Mouse (Mus musculus): Measurements from ENCODE around the gene Lnx1. TPM values are rescaled to one million over a fixed set of nuclear protein-coding genes. Genes with fewer than 3 reads are reported as not detected.

The Lnx1 gene
- polyA plus RNA-seq, 2 experiments from 2014 or later = 0.17 TPM; not detected in 1

- no peak for ATAC-seq
Measured at GRCm38 (mm10) chr5:74694390-74694801, 8.3 kb downstream of the Lnx1 start.

GRCm38 (mm10) chr5:74693836-74694235, 8.9 kb downstream of the Lnx1 start:
- no peak for ATAC-seq

- no peak for ATAC-seq
Measured at GRCm38 (mm10) chr5:74692411-74693090, 10.2 kb downstream of the Lnx1 start.

DNA sequence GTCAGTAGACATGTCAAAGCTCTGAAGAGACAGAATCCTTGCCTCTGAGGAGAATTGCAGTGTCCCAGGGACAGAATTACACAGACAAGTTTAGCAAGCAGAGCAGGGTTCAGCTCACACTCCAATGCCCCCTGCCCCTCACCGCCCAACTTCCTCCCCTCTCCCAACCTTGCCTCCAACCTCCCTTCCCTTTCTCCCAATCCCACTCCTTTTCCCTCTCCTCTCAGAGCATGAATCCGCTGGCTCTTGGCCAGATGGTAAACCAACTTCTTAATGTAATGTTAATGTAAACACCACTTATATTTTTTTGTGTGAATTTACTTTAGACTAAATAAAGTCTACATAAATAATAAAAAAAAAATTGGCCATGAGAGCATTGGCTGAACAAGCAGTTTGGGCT, 13.9 kb downstream of the Lnx1 start:
- no peak for ATAC-seq

DNA sequence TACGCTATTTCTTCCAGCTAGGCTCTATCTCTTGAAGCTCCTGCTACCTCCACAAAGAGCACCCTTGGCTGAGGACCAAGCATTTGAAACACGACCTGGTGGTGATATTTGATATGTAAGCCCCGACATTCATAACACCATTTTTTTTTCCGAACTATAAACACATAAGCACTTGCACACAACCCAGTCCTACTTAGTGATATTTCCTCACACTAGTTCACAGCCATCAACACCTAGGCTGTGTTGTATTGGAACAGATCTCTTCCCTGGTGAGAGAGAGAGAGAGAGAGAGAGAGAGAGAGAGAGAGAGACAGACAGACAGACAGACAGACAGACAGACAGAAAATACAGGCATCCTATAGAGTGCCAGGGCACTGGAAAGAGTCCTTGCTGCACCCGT, 17.8 kb downstream of the Lnx1 start:
- ATAC-seq = no peak

DNA sequence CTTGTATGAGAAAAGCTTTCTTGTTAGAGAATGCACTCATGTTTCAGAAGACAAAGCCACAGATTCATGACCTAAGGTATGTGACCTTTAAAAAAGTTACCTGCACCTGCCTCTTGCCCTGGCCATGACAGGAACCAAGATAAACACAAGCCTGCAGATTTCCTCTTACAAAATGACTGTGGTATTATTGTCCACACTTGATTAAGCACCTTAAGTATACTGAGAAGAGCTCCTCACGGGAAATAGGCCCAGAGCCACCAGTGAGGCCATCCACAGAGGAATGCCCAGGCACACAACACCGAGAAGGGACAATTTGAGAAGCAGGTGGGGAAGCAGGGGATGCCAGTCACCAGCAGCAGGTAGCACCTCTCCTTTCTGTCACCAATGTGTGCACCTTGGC, 18.9 kb downstream of the Lnx1 start:
- no peak for ATAC-seq

DNA sequence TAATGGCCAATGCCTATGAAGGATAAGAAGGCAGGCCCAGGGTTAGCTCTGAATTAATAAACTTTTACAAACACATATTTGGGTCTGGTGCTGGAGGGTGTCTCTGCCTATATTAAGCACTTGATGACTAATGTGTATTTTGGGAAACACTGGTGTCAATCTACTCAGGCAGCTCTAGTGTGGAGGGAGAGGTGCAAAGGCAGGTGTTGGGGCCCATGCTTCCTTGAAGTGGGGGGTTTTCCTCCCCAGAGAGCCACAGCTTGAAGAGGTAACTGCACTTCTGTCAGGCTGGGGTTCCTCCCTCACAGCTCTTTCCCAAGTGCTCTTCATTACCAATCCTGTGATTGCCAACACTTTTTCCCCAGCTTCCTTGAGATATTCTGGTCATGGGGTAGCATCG, 20.0 kb downstream of the Lnx1 start:
- ATAC-seq = no peak

- ATAC-seq = no peak
Measured at GRCm38 (mm10) chr5:74679631-74680030, 23.1 kb downstream of the Lnx1 start.

- no peak for ATAC-seq
Measured at GRCm38 (mm10) chr5:74678693-74679092, 24.0 kb downstream of the Lnx1 start.

- no peak for ATAC-seq
Measured at GRCm38 (mm10) chr5:74677399-74678338, 25.0 kb downstream of the Lnx1 start.

DNA sequence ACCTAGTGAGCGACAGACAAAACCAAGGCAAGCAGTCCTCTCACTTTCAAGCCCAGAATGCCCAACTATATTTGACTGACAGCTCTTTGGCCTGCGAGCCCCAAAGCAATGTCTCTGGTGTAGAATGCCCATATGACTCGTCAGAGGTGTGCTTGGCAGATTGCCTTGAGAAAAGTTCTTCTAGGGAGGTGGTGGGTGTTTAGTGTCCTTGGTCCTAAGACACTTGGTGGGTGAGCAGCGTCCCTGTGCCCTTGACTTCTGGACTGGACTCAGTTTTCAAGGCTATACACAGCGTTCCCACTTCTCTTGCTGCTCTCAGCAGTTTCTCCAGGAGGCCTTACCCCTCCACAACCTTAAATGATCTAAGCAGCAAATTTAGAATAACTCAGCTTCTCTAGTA, 30.2 kb downstream of the Lnx1 start:
- ATAC-seq = no peak

GRCm38 (mm10) chr5:74670877-74671276, 31.8 kb downstream of the Lnx1 start:
- ATAC-seq = no peak

DNA sequence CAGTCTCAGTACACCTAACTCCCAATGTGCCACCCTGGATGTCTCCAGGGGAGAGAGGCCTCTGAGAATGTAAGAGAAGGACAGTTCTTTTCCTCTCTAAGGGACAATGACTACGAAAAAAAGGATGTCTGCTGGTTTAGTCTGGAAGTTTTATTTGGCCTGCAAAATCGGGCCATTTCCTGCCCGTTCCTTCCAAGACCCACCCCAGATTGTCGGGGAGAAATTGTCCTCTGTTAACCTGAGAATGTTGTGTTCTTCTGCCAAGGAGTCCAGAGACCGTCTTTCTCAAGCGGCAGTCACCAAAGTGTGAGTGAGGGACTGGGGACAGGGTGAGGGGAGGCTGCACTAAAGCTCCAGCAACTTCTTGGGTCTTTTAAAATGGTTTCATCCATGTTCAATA, 32.8 kb downstream of the Lnx1 start:
- no peak for ATAC-seq

DNA sequence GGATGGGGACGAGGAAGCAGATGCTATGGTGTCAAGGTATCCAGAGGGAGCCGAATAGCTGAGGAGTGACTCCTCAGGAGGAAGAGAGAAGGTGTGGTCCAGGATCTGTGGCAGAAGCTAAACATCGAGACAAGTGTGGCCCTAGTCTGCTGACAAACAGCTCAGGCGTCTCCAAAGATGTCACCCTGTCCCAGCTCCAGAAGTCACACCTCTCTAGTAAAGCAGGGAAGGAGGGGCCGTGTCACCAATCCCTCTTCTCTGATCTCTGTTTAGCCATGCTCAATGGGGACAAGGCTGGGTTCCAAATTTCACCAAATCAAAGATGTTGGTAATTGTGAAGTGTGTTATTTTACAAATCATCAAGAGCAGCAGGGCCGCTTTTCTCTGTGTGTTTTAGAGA, 33.8 kb downstream of the Lnx1 start:
- ATAC-seq = no peak

DNA sequence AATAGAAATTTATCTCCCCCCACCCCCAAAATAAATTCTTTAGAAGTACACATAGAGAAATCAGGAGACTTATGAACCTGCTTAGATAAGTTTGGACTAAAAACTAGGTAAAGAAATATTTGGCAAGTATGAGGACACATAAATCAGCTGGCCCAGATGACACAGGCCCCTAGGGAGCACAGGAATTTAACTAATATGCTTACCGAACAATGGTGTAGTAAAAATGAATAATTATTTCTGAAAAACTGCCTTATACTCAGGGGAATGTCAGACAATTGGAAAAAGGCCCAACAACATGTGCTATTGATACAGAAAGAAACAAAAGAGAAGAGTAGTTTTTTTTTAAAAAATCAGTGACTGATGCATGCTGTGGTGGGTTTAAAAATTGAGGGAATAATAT, 40.1 kb downstream of the Lnx1 start:
- no peak for ATAC-seq

- no peak for ATAC-seq
Measured at GRCm38 (mm10) chr5:74661734-74662560, 40.8 kb downstream of the Lnx1 start.

GRCm38 (mm10) chr5:74659856-74660255, 42.9 kb downstream of the Lnx1 start:
- ATAC-seq = no peak

DNA sequence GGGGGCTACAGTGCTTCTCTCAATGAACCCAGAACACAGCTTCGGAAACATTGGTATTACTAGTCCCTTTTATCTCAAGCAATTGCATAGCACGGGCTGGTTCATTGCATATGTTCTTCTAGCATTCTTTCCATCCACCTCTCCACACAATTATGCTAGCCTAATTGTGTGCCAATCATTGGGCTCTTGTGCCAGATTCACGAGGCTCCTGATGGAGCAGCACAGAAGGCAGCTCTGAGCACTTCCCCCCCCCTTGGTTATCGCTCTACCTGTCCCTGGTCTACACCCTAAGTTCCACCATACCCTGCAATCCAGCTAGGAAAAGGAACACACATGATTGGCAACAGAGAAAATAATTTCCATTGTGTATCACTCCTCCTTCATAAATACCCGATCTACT, 43.4 kb downstream of the Lnx1 start:
- no peak for ATAC-seq

DNA sequence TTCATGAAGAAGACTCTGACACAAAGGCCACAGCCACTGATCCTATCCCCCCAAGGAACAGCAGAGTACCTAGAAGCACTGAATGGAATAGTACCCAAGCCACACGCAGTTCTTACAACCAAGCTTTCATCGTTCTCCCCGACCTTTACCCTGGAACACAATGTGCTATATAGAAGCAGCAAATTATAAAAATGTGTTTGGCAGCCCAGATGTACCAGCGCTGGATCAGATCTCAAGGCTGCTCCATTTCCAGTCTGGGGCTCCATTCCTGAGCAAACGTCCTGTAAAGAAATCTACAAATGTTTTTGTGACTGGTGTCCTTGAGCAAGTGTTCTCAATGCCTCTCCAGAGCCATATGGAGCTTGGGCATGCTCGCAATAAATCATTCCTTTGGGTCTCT, 44.8 kb downstream of the Lnx1 start:
- no peak for ATAC-seq

- ATAC-seq = no peak
Measured at GRCm38 (mm10) chr5:74656410-74656809, 46.3 kb downstream of the Lnx1 start.

DNA sequence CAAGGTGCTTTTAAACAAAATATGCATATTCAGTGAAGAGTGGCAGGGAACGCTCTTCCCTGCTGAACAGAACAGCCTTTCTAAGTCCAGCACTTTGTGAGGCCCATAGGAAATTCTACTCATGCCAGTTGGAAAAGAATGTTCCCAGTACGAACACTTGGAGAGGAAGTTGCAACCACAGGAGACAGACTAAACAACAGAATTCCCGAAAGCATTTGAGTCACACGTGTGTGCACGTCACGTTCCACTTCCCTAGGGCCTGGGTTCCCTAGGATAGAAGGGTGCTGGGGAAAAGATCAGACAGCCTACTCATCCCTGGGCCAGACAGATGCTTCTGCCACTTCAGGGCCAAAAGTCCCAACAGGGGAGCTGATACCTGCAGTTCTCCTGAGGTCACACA, 48.2 kb downstream of the Lnx1 start:
- ATAC-seq = no peak

DNA sequence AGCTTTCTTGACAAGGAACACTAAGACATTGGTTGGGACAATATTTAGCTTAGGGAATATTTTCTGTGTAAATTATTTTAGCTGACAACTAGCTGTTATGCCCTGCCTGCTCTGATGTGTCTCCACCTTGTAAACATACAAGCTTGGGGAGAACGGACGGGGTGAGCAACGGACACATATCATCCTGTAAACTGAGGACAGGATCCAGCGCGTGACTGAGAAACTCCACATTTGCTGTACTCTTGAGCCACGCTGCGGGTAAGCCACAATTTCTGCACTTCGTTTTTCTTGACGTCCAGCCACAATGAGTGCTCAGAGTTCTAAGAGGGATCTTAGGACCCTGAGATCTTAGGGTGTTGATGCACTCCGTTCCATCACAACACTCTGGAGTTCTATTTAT, 48.9 kb downstream of the Lnx1 start:
- ATAC-seq = no peak

DNA sequence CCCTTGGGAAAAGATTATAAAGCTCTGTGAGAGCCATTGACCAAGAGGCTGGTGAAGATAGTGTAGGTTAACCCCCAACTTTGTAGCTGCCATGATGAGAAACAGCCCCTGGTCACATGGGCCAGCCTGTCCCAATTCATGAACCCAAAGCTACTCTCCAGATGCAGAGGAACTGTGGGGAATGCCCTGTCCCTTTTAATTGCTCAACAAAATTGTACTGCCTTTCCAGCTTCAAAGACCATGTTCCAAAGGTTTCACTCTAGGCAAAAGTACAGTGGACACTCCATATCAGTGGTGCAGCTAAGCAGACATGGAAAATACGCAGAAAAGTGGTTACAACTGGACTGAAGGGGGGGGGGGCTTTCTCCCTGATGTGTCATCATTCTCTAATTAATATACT, 53.6 kb downstream of the Lnx1 start:
- no peak for ATAC-seq
